Mouse (Mus musculus) embryonic fibroblast, embryonic 13.5 days (primary cell): ENCODE results near the gene Slc36a2.

Source experiments
- CTCF ChIP-seq: IDR thresholded peaks from 2 replicates; pipeline ENCODE4 v1.5.1; 2011; ENCODE audit warnings: mild to moderate bottlenecking, control low read depth, low read length, moderate library complexity, borderline replicate concordance; ENCODE audit not compliant: insufficient read depth
- POLR2A ChIP-seq: IDR thresholded peaks from 2 replicates; pipeline ENCODE4 v1.6.1; 2011; ENCODE audit warnings: low read depth, mild to moderate bottlenecking, control low read depth, low read length, moderate library complexity

DNA sequence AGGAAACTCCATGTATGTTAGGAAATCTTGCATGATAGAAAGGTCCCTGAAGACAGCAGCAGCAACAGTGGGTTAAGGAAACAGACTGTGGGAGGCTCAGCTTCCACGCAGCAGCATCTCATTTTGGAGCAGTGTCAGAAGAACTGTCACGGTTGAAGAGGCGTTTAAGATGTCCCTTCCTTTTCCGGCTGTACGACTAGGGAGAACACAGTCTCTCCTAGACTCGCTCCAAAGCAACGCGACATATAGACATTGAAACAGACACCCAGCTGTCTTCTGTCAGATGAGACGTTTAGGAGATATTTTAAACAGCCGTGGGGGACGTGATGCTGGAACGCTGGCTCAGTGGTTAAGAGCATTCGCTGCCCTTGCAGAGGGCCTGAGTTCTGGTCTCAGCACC lies 32.0 kb upstream of the Slc36a2 start:
- TF ChIP-seq CTCF (no peak), POLR2A (no peak)
